Comparison of ENCODE assay signal across 25 mouse cellular contexts in the genomic region with DNA sequence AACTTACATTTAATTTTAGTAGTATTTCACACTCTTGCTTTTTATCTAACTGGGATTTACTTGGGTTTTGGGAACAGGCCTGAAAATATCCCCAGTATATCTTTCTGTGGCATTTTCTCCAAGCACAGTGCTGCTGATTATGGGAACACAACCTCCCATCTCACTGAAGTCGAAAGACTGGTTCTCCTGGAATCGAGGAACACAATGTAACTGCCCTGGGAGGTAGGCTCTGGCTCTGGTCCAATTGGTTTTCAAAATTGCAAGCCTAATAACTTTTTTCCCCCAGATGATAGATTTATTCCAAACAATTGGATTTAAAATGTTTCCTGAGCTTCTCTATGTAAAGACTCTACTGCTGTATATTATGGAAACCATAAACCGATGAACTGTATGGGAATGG. TPM values are rescaled to one million over a fixed set of nuclear protein-coding genes. Genes with fewer than 3 reads are reported as not detected.
DNase-seq lines count a peak whose midpoint lies in the region; ATAC-seq and TF ChIP-seq lines count a peak whose summit lies in the region.
"Had no signal": no experiment of that assay in that cellular context is flagged by ENCODE, and none has a peak within 500 bp of the region (broad histone marks: within the 10 kb centered on the region; RNA-seq: fewer than 3 reads in every experiment).

No protein-coding gene starts in this region.

- no peak for TF ChIP-seq POLR2A in limb, embryonic 14.5 days (IDR thresholded peaks at IDR 0.05; ENCODE audit: borderline replicate concordance, extremely low read depth, insufficient read depth, insufficient read length)

- H3K9ac ChIP-seq in embryonic facial prominence, embryonic 14.5 days (ENCODE audit: low read depth, low read length): no peak overlapping the region
- no peak overlapping the region for H3K9ac ChIP-seq in limb, embryonic 14.5 days (ENCODE audit: low read depth, low read length, severe bottlenecking)
- no peak overlapping the region for H3K9ac ChIP-seq in stomach, postnatal 0 days (ENCODE audit: low read length)
- H3K9ac ChIP-seq: forebrain, postnatal 0 days; hindbrain, embryonic 13.5 days; limb, embryonic 12.5 days; liver, embryonic 12.5 days; lung, embryonic 15.5 days; midbrain, embryonic 13.5 days had no signal

- peak; percentile 76 for DNase-seq in embryonic facial prominence, embryonic 14.5 days (ENCODE audit: low spot score)
- DNase-seq in embryonic facial prominence, embryonic 10.5 days (ENCODE audit: low spot score): no peak
- DNase-seq in limb, embryonic 14.5 days (ENCODE audit: low spot score): peak; percentile 49
- DNase-seq in limb, embryonic 10.5 days (ENCODE audit: low spot score): no peak
- peak; percentile 18 for DNase-seq in urinary bladder, postnatal 36 days (ENCODE audit: low spot score in 2 of 2)
- no peak for DNase-seq in urinary bladder, postnatal 4 days (ENCODE audit: low spot score in 2 of 2)
- peak; percentile 53 for DNase-seq in stomach, postnatal 0 days (ENCODE audit: low spot score)
- no peak for DNase-seq in layer of hippocampus, postnatal 14 days (ENCODE audit: low spot score in 2 of 2)
- DNase-seq: adrenal gland, adult 8-10 months; cerebellum, adult 11-12 months; cerebellum, postnatal 10 days; forebrain, postnatal 0 days; gastrocnemius, postnatal 14 days; heart, adult 18-20 months; layer of hippocampus, adult 9-11 months; right cerebral cortex, postnatal 14 days; spleen, adult 18-20 months; thymus, postnatal 36 days had no signal

- no peak overlapping the region for H3K27ac ChIP-seq in embryonic facial prominence, embryonic 14.5 days (replicated peaks; ENCODE audit: low read depth, low read length)
- H3K27ac ChIP-seq in embryonic facial prominence, embryonic 10.5 days (replicated peaks): no peak overlapping the region
- no peak overlapping the region for H3K27ac ChIP-seq in limb, embryonic 14.5 days (replicated peaks; ENCODE audit: low read depth, low read length)
- no peak overlapping the region for H3K27ac ChIP-seq in limb, embryonic 10.5 days
- H3K27ac ChIP-seq in stomach, postnatal 0 days (replicated peaks): 0 out of 2 replicates have a peak overlapping the region, but pooled peaks have one; percentile 24
- H3K27ac ChIP-seq: hindbrain, embryonic 13.5 days; limb, embryonic 12.5 days; liver, embryonic 12.5 days; lung, embryonic 15.5 days; midbrain, embryonic 13.5 days had no signal

- no peak overlapping the region for H3K4me2 ChIP-seq in embryonic facial prominence, embryonic 14.5 days (ENCODE audit: low read depth, low read length)
- H3K4me2 ChIP-seq in limb, embryonic 14.5 days (replicated peaks; ENCODE audit: low read depth, low read length, severe bottlenecking): no peak overlapping the region
- no peak overlapping the region for H3K4me2 ChIP-seq in stomach, postnatal 0 days (replicated peaks; ENCODE audit: low read depth)
- H3K4me2 ChIP-seq: hindbrain, embryonic 13.5 days; limb, embryonic 12.5 days; liver, embryonic 12.5 days; lung, embryonic 15.5 days; midbrain, embryonic 13.5 days had no signal

- H3K27me3 ChIP-seq in embryonic facial prominence, embryonic 14.5 days (replicated peaks; ENCODE audit: control insufficient read depth, insufficient read depth, low read length): no peaks in the 10 kb centered on the region
- H3K27me3 ChIP-seq in embryonic facial prominence, embryonic 10.5 days (replicated peaks; ENCODE audit: low read depth, poor library complexity, severe bottlenecking): no peaks in the 10 kb centered on the region
- no peaks in the 10 kb centered on the region for H3K27me3 ChIP-seq in limb, embryonic 14.5 days (ENCODE audit: control insufficient read depth, insufficient read depth, low read length)
- no peaks in the 10 kb centered on the region for H3K27me3 ChIP-seq in limb, embryonic 10.5 days (ENCODE audit: low read depth, poor library complexity, severe bottlenecking)
- no peaks in the 10 kb centered on the region for H3K27me3 ChIP-seq in stomach, postnatal 0 days (ENCODE audit: control insufficient read depth, insufficient read depth, low read length)
- H3K27me3 ChIP-seq: hindbrain, embryonic 13.5 days; limb, embryonic 12.5 days; lung, embryonic 15.5 days had no signal

- H3K4me1 ChIP-seq in embryonic facial prominence, embryonic 14.5 days (ENCODE audit: control insufficient read depth, insufficient read depth, low read length): no peaks in the 10 kb centered on the region; the same call in 1 of the 2 replicates
- H3K4me1 ChIP-seq in embryonic facial prominence, embryonic 10.5 days: peaks cover 7% of the 10 kb centered on the region
- H3K4me1 ChIP-seq in limb, embryonic 14.5 days (ENCODE audit: control insufficient read depth, insufficient read depth, low read length): peaks cover 6% of the 10 kb centered on the region
- H3K4me1 ChIP-seq in limb, embryonic 10.5 days: peaks cover 7% of the 10 kb centered on the region
- no peaks in the 10 kb centered on the region for H3K4me1 ChIP-seq in stomach, postnatal 0 days (replicated peaks; ENCODE audit: control insufficient read depth, insufficient read depth)

- no peak overlapping the region for H3K4me3 ChIP-seq in embryonic facial prominence, embryonic 14.5 days (ENCODE audit: low read depth, low read length)
- no peak overlapping the region for H3K4me3 ChIP-seq in embryonic facial prominence, embryonic 10.5 days
- no peak overlapping the region for H3K4me3 ChIP-seq in limb, embryonic 14.5 days (replicated peaks; ENCODE audit: low read length)
- no peak overlapping the region for H3K4me3 ChIP-seq in limb, embryonic 10.5 days
- no peak overlapping the region for H3K4me3 ChIP-seq in stomach, postnatal 0 days (ENCODE audit: low read depth, low read length)
- H3K4me3 ChIP-seq: hindbrain, embryonic 13.5 days; limb, embryonic 12.5 days; liver, embryonic 12.5 days; lung, embryonic 15.5 days; megakaryocyte, embryonic 14.5 days; midbrain, embryonic 13.5 days had no signal

- no peak for TF ChIP-seq EP300 in stomach, postnatal 0 days (optimal IDR thresholded peaks at IDR 0.05)

- no peaks in the 10 kb centered on the region for H3K36me3 ChIP-seq in embryonic facial prominence, embryonic 14.5 days (ENCODE audit: control insufficient read depth, insufficient read depth, low read length)
- H3K36me3 ChIP-seq in embryonic facial prominence, embryonic 10.5 days (replicated peaks): no peaks in the 10 kb centered on the region
- no peaks in the 10 kb centered on the region for H3K36me3 ChIP-seq in limb, embryonic 14.5 days (ENCODE audit: control insufficient read depth, insufficient read depth, low read length)
- no peaks in the 10 kb centered on the region for H3K36me3 ChIP-seq in limb, embryonic 10.5 days
- H3K36me3 ChIP-seq in stomach, postnatal 0 days (ENCODE audit: control insufficient read depth, insufficient read depth, low read length): no peaks in the 10 kb centered on the region
- H3K36me3 ChIP-seq: hindbrain, embryonic 13.5 days; limb, embryonic 12.5 days; liver, embryonic 12.5 days; lung, embryonic 15.5 days; midbrain, embryonic 13.5 days had no signal

- WGBS in embryonic facial prominence, embryonic 14.5 days: 67% methylated on average over 3 of the region's 3 CpGs
- 87% methylated on average over 3 of the region's 3 CpGs for WGBS in embryonic facial prominence, embryonic 10.5 days
- WGBS in limb, embryonic 14.5 days: 64% methylated on average over 3 of the region's 3 CpGs
- 86% methylated on average over 3 of the region's 3 CpGs for WGBS in limb, embryonic 10.5 days
- 34% methylated on average over 3 of the region's 3 CpGs for WGBS in stomach, postnatal 0 days

- ATAC-seq in embryonic facial prominence, embryonic 14.5 days (ENCODE audit: low read depth): no peak
- no peak for ATAC-seq in limb, embryonic 14.5 days (ENCODE audit: low FRiP score, low read depth)
- ATAC-seq in stomach, postnatal 0 days (ENCODE audit: low FRiP score, low TSS enrichment): no peak
- ATAC-seq: activated CD4-positive, CD25-positive, alpha-beta regulatory T cell, adult 4 months; forebrain, postnatal 0 days; liver, embryonic 12.5 days; midbrain, embryonic 13.5 days had no signal

- no peaks in the 10 kb centered on the region for H3K9me3 ChIP-seq in embryonic facial prominence, embryonic 14.5 days (ENCODE audit: control insufficient read depth, low read length)
- H3K9me3 ChIP-seq in embryonic facial prominence, embryonic 10.5 days: no peaks in the 10 kb centered on the region
- H3K9me3 ChIP-seq in limb, embryonic 14.5 days (ENCODE audit: control insufficient read depth, low read length): no peaks in the 10 kb centered on the region
- no peaks in the 10 kb centered on the region for H3K9me3 ChIP-seq in limb, embryonic 10.5 days (replicated peaks)
- no peaks in the 10 kb centered on the region for H3K9me3 ChIP-seq in stomach, postnatal 0 days (ENCODE audit: control insufficient read depth, low read length)
- H3K9me3 ChIP-seq: hindbrain, embryonic 13.5 days; limb, embryonic 12.5 days; liver, embryonic 12.5 days; lung, embryonic 15.5 days; midbrain, embryonic 13.5 days had no signal

- TF ChIP-seq CTCF in stomach, postnatal 0 days (IDR thresholded peaks at IDR 0.05; ENCODE audit: low read depth): no peak

RNA-seq across cellular contexts. Expression of a gene that starts 4.8 kb away (rescaled TPM):
- polyA plus RNA-seq in embryonic facial prominence, embryonic 14.5 days (2014; fragmentation: Nextera tagmentation; extraction: Ambion mirVana): 89.4 and 91.9 TPM in 2 replicates
- polyA plus RNA-seq in embryonic facial prominence, embryonic 10.5 days (2016; fragmentation: Nextera tagmentation; extraction: Ambion mirVana): 135 and 144 TPM in 2 replicates
- polyA plus RNA-seq in limb, embryonic 14.5 days (2012; rRNA removed): 78.5 and 92.2 TPM in 2 replicates
- 86.5 and 92.3 TPM in 2 replicates for polyA plus RNA-seq in limb, embryonic 14.5 days (2014; fragmentation: Nextera tagmentation; extraction: Ambion mirVana)
- 153 and 158 TPM in 2 replicates for polyA plus RNA-seq in limb, embryonic 10.5 days (2016; fragmentation: Nextera tagmentation; extraction: Ambion mirVana)
- polyA plus RNA-seq in stomach, postnatal 0 days (2015; fragmentation: Nextera tagmentation; extraction: Ambion mirVana): 61.4 and 65.4 TPM in 2 replicates
- total RNA-seq in layer of hippocampus, postnatal 14 days (2021): 100 to 1,000 TPM; 135 TPM

RNA-seq across cellular contexts. Expression of a gene that starts 55.3 kb away (rescaled TPM):
- polyA plus RNA-seq in embryonic facial prominence, embryonic 14.5 days (2014; fragmentation: Nextera tagmentation; extraction: Ambion mirVana): 26.3 and 28.6 TPM in 2 replicates
- polyA plus RNA-seq in embryonic facial prominence, embryonic 10.5 days (2016; fragmentation: Nextera tagmentation; extraction: Ambion mirVana): 17.5 and 18.4 TPM in 2 replicates
- 18.8 and 27.3 TPM in 2 replicates for polyA plus RNA-seq in limb, embryonic 14.5 days (2012; rRNA removed)
- polyA plus RNA-seq in limb, embryonic 14.5 days (2014; fragmentation: Nextera tagmentation; extraction: Ambion mirVana): 30.9 and 33.5 TPM in 2 replicates
- polyA plus RNA-seq in limb, embryonic 10.5 days (2016; fragmentation: Nextera tagmentation; extraction: Ambion mirVana): 10.6 and 12.8 TPM in 2 replicates
- polyA plus RNA-seq in stomach, postnatal 0 days (2015; fragmentation: Nextera tagmentation; extraction: Ambion mirVana): 14.0 and 14.8 TPM in 2 replicates
- 10 to 100 TPM; 21.4 to 22.3 TPM for total RNA-seq in layer of hippocampus, postnatal 14 days (2021)

Comparison
In these comparisons a context has a peak if more than half of its experiments do, and no peak if none do; other contexts are left out.
1. DNase-seq: peak in embryonic facial prominence, embryonic 14.5 days (single experiment), limb, embryonic 14.5 days (single experiment), urinary bladder, postnatal 36 days (2 of 2) and stomach, postnatal 0 days (single experiment); none in embryonic facial prominence, embryonic 10.5 days (single experiment), limb, embryonic 10.5 days (single experiment), urinary bladder, postnatal 4 days (0 of 2) and layer of hippocampus, postnatal 14 days (0 of 2).